Mouse (Mus musculus) kidney, adult 2 months (tissue): ENCODE results near the gene Fam222b.

Experiments
- CTCF ChIP-seq: fragments of 200-500 bp; conservative IDR thresholded peaks from 2 replicates; pipeline ENCODE4 v1.5.1; 2011; ENCODE audit warnings: low read depth, mild to moderate bottlenecking, control low read depth, low read length, moderate library complexity, mixed read lengths; ENCODE audit not compliant: insufficient read depth, insufficient read length
- POLR2A ChIP-seq: fragments of 200-500 bp; IDR thresholded peaks from one replicate; pipeline ENCODE4 v1.6.1; 2011; ENCODE audit warnings: low read depth, low read length, control low read depth

DNA sequence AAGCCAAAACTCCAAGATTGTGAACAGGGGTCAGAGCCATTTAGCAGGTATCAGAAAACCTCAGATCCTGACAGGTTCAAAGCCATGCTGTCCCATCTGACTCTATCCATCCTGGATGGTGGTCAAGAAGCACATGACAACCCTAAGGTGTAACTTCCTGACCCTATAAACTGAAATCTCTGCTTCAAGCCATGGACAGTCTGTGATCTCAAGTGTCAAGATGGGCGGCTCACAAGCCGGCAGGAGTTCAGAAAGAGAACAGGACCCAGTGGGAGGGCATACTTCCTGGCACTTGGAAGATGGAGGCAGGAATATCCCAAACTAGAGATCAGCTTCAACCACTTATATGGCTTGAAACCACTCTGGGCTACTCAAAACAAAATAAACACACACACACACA, 27.8 kb upstream of the Fam222b start:
- TF ChIP-seq CTCF (no peak), POLR2A (no peak)
